Mouse (Mus musculus) ovary, postnatal 14 days (tissue): ENCODE results near the gene Il9r.
A peak's percentile ranks its signal among the peaks of the same experiment; 100 is the strongest.
"Not testable (repeated sequence)": the region's sequence is repeated elsewhere in the genome, so short reads cannot be mapped to it uniquely, and the experiment has no call there.

Experiments
- DNase-seq: peaks from one replicate; pipeline ENCODE4 v3.0.0; 2022; ENCODE audit warnings: low spot score

Gene Il9r

DNA sequence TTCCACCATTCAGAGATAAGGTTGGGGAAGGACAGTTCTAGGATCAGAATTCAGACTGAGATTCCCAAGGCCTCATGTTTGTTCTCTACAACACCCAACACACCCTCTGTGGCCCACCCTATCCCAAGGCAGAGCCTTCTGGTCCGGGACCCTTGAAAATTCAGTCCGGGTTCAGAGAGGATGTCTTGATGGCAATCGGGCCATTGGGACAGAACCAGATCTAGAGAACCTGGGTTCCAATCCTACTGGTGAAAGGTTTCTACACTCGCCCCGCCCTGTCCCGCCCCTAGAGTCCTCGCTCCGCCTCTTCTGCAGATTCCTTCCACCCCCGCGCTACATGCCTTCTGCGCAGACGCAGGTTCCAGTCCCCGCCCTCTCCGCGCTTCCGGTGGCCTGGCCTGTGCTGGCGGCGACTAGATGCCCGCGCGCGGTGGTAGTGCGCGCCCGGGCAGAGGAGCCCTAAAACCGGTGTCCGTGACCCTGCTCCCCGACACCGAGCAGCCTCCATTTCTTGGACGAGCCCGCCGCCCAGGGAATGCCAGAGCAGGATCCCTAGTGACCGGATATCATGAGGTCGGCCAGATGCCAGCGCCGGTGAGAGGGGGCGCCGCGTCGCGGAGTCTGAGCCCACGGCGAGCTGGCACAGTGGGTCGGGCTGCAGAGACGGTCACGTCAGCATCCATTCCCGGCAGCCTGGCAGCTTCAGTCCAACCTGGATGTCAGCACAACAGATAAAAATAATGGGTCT lies 26.2 kb upstream of the Il9r start, which contains the start of gene Mpg:
TSS of gene Mpg (plus strand) at position 382 of the 748 bp plus-strand sequence.
- peak; percentile 81 for DNase-seq

DNA sequence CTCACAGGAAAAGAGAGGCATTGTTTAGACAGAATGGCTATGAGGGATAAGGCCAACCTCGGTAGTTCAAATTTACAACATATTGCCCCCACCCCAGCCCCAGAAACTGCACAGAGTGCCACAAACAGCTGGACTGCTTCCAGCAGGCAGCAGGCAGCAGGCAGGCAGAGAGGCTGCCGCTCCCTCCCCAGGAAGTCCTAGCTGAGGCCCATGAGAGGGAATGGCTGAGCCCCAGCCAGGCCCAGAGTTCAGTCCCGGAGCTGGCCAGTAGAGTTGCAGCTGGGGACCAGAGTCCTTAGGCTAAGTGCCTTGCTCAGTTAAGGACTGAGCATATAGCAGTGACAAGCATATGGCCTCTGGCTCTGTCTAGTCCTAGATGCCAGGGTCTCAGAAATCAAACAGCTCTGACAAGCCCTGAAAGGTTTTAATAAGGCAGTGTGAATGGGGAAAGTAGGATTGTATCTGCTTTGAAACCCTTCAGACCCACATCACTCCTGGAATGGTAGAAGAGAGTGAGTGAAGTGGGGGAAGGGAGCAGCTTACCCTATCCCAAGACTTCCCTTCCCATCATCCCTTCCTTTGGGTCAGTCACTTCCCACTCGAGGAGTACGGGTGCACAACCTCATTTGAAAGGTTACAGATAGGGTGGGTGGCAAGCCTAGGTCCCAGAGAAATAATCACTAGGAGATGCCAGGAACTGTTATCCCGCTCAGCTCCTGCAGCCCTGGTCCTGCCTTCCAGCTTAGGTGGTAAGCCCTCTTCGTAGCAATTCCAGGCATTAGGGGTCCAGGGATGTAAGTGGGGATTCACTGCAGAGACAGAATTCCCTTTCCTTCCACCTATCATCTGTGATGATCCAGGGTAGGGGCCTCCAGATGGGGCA lies 25.4 kb upstream of the Il9r start:
- DNase-seq, result no peak

DNA sequence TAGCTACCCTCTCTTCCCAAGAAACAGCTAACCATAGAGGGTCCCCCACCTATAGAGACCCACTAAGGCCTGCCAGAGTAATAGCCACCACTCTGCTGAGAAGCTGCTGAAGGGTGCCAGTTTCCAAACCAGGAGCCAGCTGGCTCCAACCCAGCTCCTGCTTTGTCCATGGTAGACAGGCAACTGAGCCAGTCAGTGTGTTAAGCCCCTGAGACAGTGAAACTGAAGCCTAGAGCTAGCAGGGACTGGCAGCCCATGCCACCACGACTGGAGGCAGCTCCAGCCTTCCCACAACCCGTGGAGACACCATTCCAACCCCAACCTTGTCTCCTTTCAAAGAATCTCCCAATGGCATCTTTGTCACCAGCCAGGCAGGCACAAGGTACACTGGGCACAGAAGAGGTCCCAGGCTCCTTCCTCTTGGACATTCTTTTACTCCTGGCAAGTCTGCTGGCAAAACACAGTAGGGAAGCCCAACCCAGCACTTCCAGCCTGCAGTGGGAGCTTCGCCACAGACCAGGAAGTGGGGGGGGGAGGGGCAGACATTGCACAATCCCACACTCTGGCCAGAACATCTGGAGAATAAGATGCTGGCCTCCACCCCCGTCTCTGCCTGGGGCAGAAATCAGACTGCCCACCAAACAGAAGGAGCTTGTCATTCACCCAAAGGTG lies 24.5 kb upstream of the Il9r start:
- DNase-seq, result peak; percentile 75

DNA sequence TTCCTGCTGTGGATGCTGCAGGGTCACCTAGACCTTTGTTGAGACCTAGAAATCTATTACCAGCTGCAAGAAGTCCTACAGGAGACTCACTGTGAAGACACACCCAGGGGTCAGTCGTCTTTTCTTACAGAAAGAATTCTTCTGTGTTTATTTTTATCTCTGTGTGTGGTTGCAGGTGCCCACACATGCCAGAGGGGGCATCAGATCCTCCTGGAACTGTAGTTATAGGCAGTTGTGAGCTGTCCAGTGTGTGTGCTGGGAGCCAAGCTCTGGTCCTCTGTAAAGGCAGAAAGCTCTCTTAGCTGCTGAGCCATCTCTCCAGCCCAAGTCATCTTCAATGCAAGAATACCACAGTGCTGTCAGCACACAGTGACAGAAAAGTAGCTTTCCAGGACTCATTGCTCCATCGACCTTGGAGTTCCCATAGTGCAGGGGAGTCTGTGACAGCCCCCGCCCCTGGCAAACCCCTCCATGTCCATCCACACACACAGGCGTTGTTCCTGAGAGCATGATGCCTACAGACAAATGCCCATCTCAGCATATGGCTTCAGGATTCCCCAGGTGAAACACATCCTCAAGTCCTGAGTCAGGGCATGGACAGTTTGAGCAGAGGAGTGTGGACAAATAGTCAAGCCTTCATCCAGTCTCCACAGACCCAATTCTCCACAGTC lies 23.4 kb upstream of the Il9r start:
- DNase-seq, result no peak

DNA sequence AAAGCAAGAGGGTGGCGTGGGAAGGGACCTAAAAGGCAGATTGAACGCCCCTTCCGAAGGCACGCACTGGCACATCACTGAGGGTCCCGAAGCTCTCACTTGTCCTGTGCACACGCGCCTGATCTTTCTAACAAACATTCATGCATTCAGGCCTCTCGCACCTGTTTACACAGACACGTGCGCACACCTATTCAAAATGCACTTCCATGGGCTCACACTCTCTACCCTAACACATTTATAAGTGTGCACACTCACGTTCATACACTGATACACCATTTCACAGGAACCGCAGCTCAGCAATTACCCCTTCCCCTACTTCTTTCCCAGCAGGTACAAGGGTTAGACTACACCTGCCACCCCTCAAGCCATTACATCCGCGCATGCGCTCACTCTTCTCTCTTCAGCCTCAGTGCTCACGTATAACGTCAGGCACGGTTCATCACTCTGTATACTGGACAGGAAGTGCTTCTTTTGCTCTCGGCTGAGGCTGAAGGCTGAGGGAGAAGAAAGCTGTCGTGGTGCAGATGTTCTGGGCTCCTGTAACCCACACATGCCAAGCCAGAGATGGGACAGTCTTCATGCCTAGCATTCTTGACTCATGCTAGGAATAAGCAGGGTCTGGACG lies 22.6 kb upstream of the Il9r start:
- no peak for DNase-seq

DNA sequence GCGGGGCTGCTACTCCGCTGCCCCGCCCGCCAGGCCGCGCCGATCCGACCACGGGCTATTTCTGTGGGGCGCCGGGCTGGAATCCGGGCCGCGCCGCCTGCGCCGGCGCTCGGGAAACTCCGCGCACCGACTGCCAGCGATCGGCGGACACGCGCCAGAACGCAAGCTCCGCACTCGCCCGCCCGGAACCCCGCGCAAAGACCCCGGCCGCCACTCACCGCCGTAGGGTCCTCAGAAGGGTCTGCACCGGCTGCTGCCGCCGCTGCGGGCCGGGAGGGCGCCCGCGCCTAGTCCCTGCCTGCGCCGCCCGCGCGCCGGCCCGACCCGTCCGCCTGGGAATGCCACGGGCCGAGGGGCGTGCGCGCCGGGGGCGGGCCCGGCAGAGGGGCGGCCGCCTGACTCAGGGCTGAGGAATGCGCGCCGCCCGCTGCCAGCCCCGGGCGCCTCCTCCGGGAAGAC lies 21.9 kb upstream of the Il9r start, which contains the start of gene Rhbdf1:
TSS of gene Rhbdf1 (minus strand) at position 350 of the 459 bp plus-strand sequence.
- peak; percentile 50 for DNase-seq

DNA sequence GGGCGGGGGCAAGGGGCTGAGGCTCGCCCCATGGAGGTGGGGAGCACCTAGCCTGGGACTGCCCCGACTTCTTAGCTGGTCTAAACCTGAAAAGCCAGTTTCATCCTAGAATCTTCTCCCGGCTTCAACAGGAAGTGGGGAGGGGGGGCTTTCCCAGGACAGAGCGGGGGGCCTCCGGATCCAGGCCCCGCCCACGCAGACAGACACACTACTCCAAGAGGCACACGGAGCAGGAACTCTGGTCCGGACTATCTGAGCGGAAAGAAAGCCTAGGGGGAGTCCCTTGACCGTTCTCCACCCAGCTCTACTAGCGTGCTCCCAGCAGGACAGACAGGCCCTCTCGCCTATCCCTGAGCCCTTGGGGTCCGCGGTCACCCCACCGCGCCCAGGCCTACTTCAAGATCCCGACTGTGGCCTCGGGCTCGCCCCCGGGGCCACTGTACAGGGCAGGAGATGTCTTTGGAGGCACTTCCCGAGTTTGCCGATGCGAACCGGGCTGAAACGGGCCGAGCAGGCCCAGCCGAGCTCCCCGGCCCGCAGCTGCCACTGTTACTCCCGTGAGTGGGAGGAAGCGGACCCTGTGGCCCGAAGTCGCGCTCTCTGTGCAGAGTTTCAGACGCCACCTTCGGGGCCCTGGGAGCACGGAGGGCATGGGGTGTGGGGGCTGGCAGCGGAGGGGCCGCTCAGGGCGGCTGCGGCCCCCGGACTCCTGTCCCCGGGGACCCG lies 21.3 kb upstream of the Il9r start:
- DNase-seq, result peak; percentile 43

DNA sequence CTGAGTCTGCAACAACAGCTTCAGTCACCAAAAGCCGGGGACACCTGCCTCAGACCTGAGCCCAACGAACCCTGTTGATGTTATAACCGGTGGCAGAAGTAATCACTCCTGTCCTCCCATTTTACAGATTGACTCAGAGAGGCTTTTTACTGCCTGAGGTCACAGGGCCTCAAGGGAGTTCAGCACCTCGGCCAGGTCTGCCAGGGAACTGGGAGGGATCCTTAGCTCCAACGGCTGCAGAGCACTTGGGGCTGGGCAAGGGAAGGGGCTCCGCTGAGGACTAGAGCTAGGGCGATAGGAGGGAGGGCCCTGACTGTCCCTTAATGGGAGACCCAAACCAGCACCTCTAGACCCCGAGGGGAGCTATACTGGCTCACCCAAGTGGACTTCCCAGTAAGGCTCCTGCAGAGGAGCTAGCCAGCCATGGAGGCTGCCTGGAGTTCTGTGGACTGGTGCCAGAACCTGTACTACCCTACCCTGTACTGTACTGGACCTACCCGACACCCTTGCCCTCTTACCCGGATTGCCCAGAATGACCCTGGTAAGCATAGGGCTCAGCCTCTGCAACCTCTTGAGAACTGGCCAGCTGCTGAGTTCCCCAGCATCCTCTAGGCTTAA lies 20.6 kb upstream of the Il9r start:
- no peak for DNase-seq

DNA sequence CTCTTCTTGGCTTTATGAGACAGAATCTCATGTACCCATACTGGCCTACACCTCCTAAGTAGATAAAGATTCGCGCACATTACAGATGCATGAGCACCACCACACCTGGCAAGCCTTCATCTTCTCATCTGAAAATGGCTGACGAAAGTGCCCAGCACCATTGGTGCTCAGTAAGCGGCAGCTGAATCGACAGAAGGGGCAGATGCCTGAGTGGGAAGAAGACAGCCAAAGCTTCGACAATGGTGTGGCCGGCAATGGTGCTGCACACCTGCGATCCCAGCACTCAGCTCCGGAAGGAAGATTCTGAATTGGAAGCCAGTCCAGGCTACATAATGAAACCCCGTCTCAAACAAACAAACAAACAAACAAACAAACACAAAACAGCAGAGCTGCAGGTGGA lies 19.2 kb upstream of the Il9r start:
- DNase-seq, result no peak

DNA sequence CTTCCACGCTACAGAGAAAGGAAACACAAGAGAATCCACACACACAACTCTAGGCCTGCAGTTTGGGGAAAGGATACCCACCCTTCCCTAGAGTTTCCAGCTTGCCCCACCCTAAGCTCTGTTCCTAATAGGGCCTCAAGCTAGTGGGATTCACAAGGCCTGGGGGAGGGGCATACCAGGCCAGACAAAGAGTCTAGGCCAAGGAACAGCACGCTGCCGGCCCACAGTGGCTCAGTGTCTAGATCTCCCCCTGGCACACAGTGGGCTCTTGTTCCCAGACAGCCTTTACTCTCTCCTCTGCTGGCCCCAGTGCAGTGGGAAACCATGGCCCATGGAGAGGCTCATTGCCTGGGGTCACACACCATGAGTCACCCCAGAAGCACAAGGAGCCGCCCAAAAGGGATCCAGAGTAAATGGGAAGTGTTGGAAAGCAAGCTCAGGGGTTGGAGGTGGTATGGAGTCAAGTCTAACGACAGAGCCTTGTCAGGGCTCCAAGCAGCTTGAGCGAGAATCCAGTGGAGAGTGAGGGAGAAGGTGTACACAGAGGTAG lies 18.5 kb upstream of the Il9r start:
- no peak for DNase-seq

DNA sequence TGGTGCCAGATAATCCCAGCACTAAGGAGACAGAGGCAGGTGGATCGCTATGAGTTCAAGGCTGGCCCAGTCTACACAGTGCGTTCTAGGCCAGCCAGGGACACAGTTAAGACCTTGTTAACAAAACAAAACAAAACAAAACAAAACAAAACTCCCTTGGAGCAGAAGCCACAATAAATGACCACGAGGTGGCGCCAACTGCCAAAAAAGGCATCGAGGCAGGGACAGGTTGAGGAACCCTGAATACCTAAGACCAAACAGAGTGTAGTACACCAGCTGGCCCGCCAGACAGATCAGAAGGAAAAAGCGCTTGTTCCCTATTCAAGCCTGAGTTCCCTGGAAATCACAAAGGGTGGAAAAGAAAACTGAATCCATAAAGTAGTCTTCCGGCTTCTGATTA lies 16.8 kb upstream of the Il9r start:
- peak; percentile 61 for DNase-seq

DNA sequence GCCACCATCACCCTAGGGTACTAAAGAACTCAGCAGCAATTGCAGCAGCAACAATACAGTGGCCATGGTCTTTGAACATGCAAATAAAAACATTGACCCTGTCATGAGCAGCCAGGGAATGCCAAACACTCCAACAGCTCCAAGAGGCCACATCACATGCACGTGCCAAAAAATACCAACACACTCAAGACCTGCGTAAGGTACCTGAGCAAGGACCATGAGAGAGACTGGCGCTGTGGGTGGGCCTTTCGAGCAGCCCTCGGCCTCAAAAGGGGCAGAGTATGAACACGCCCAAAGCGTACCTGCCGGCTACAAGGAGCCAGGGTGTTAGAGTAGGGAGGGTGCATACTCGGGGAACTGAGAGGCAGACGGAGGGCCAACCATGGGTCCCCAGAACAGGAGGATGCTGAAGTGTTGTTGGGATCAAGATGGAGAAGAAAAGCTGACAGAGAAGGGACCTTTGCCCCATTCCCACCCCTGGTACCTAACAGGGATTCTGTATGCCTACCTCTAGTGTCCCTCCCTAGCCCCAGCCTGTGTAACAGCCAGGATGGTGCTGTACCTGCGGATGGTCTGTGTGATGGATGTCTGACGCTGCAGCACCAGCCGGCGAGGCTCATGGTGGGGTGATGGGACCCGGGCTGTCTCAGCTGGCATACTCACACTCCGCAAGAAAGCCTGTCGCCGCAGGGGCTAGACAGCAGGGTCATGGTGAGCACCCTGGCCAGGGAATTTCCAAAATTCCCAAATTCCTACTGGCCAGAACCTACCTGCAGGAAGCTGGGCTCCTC lies 15.5 kb upstream of the Il9r start:
- DNase-seq, result no peak

DNA sequence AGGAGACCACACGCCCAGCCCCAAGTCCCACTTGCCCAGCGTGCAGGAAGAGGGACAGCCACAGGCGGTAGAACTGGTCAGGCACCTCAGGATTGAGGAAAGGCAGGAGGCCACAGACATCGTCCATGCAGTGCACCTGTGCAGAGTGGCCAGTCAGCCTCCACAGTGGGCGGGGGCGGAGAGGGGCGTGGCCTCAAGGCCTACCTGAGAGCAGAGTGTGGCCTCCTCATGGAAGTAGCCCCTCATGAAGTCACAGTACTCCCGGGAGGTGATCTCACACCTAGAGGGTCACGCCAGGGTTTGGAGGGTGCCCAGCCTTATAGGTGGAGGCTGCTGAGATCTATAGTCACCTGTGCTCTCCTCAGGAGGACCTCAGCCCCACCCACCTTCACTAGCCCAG lies 10.5 kb upstream of the Il9r start:
- DNase-seq, result no peak

DNA sequence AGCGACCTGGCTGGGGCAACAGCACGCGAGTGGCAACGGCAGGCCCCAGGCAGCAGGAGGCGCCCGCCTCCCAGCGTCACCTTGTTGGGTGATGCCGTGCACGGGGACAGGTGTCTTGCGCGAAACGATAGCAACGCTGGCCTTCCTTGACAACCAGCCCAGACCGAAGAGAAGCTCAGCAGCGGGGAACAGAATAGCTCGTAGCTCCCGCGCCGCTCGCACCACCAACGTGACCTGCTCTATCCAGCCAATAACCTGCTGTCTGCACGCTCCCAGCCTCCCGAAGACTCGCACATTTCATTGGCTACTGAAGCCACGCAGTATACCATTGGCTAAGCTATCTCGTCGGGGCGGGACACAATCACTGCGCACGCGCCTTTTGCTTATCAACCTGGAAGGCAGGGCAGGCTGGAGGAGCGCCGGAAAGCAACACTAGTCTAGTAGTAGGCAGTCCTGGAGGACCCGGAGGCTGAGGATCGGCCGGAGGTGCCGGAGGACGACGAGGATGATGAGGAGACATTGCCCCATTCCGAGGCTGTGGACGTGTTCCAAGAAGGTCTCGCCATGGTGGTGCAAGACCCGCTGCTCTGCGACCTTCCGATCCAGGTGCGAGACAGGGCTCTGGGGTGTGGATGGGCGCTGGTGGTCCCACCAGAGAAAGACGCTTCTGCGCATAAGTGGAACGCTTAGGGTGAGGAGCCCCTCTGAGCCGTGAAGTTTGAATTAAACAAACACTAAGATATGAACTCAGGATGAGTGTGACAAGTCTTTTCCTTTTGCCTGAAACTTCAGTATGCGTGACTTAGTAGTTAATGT lies 5.2 kb upstream of the Il9r start, which contains the start of gene Snrnp25:
TSS of gene Snrnp25 (plus strand) at position 358 of the 816 bp plus-strand sequence.
- DNase-seq, result peak; percentile 86

DNA sequence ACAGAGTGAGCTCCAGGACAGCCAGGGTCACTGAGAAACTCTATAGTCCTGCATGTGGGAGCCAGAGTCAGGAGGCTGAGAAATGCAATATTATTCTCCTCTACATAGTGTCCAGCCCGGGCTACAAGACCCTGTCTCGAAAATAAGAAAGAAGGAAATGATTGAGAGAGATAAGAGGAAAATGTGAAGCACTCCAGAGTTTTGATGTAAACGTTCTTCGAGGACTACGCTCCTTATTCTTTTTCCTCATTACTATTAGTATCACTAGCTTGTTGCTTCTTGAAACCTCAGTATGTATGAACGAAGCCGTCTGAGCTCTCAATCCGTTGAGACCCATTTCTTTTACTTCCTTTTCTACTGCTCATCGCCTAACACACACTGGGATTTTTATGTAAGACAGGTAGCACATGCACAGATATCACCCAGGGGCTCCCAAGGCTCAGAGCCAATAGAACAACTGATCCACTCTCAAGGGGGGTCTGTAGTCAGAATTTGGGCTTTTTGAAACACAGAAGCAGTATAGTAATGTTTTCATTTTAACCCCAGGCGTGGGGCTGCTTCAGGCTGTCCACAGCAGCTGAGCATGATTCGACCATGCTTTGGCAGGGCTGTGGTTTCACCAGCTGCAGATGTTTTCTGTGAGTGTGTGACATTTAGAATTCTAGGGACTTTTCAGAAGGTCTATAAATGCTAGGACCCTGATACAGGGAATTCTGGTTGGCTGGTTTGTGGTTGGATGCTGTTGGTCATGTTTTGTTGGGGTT lies 2.0 kb upstream of the Il9r start:
- DNase-seq, result no peak

DNA sequence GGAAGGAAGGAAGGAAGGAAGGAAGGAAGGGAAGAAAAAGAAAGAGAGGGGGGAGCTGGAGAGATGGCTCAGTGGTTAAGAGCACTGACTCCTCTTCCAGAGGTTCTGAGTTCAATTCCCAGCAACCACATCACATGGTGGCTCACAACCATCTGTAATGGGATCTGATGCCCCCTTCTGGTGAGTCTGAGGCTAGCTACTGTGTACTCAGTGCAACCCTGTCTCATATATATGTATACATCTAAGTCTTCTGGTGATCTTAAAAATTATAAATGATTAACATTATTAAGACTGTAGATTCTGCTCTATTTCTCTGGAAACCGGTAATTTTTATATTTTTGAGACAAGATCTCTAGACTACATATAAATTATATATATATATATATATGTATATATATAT lies 913 bp upstream of the Il9r start:
- not testable (repeated sequence) for DNase-seq

DNA sequence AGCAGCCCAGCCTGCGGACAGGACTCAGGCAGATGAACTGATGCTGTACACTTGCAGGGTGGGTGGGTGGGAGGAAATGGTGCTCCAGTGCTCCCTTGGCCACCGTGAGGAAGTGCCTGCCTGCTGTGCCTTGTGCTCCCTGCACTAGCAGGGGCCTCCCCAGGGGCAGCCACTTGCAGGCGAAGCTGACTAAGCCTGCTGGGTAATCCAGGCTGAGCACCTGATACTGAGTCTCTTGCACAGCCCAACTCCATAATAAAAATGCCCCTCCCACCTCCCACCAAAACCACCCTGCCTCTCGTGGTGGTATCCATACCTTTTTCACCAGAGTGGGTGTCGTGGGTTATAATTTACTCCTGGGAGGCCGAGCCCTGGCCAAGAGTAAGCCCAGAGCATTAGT lies 849 bp downstream of the Il9r start:
- no peak for DNase-seq
